Mouse (Mus musculus): ENCODE measurements at regions not wholly inside any gene's neighbourhood (a gene's known extent, or its start where the extent isn't known, plus 50 kb on each side); places are given as distances from the start of the nearest gene placed in this dataset.

GRCm38 (mm10) chr4:119030865-119031264 is 69.5 kb downstream of the Lao1 start:
- TF ChIP-seq CTCF (IDR thresholded peaks at IDR 0.05; ENCODE audit: borderline replicate concordance, insufficient read depth, low read depth, low read length) (no peak), POLR2A (IDR thresholded peaks at IDR 0.05; ENCODE audit: borderline replicate concordance, insufficient read depth, low read length) (no peak)
